Mouse (Mus musculus) embryo, embryonic 10.5 days (tissue): ENCODE results near the gene Gm5767.
"Not testable (repeated sequence)": the region's sequence is repeated elsewhere in the genome, so short reads cannot be mapped to it uniquely, and the experiment has no call there.

ENCODE experiments used
- DNase-seq: peaks from one replicate; pipeline ENCODE4 v3.0.0-alpha.2; 2015; ENCODE audit warnings: low spot score

The Gm5767 gene

DNA sequence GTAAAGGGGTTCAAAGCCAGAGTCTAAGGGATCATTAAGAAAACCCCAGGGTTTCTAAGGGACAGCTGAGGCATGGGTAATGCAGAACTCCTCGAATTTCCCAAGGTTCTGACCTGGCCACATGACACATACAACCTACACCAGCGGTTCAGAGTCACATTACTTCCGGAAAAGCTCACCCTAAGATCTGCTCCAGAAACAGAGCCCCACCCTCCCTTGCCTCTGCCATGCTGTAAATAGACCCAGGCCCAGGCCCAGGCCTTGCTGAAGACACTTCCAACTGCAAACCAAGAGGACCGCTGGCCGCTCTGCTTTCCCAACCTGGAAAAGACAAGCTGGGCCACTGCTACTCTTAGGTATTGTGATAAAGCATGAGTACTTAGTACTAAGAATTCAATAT is 34.3 kb downstream of the Gm5767 start:
- no peak for DNase-seq

GRCm38 (mm10) chr16:8715513-8716080 is 35.0 kb downstream of the Gm5767 start:
- no peak for DNase-seq

GRCm38 (mm10) chr16:8716300-8716699 is 35.7 kb downstream of the Gm5767 start:
- DNase-seq, result no peak

DNA sequence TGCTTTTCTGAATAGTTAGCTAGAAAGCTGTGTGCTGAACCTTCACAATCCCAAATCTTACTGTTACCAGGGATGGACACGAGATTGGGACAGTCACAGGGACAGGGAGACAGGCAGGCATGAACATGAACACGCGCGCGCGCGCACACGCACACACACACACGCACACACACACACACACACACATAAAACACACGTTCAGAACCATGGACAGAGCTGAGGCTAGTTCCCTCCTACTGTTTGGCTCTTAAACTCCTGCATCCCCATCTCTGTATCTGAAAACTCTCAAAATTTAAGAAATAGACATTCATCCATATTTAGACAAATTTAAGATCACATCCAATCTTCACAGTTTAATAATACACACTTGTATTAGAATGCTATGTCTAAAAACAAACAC is 37.2 kb downstream of the Gm5767 start:
- peak; percentile 37 for DNase-seq

GRCm38 (mm10) chr16:8720447-8720846 is 39.9 kb downstream of the Gm5767 start:
- DNase-seq, result no peak

GRCm38 (mm10) chr16:8724031-8724430 is 43.5 kb downstream of the Gm5767 start:
- no peak for DNase-seq

DNA sequence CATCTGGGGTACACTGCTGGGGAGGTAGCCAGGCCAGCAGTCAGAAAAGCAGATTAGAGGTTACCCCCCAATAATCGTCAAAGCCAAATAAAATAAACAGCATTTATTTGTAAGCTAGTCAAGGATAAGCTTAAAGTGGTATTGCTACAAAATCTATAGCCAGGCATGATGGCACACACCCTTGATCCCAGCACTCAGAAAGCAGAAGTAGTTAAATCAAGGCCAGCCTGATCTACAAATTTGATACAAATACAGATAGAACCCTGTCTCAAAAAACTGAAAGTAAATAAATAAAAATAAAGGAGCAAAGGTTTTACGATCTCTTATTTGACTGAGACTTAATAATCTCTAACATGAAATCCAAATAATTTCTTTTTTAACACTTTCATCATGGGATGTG is 45.2 kb downstream of the Gm5767 start:
- DNase-seq, result no peak

GRCm38 (mm10) chr16:8728111-8728748 is 47.7 kb downstream of the Gm5767 start:
- DNase-seq, result no peak

- no peak for DNase-seq
Measured at GRCm38 (mm10) chr16:8731630-8732029, 51.1 kb downstream of the Gm5767 start.

DNA sequence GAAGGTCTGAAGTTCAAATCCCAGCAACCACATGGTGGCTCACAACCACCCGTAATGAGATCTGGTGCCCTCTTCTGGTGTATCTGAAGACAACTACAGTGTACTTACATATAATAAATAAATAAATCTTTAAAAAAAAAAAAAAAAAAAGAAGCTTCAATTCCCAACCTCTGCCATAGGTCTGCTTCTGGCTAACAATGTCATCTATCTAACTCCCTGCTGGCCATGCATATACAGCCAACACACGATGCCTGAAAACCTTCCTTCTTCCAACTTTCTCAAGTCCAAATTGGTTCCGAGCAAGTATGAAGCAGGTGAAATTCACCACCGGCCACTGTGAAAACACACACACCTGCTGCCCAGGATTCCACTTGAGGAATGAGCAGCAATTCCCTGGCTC is 51.9 kb downstream of the Gm5767 start:
- DNase-seq, result not testable (repeated sequence)
